Mouse (Mus musculus): ENCODE data around the gene Nek9.
"Not testable (repeated sequence)": the region's sequence is repeated elsewhere in the genome, so short reads cannot be mapped to it uniquely, and the experiment has no call there.

Gene Nek9

GRCm38 (mm10) chr12:85288486-85289156, 50.5 kb downstream of the Nek9 start, which contains the start of gene Zc2hc1c:
Gene Zc2hc1c (plus strand): TSS chr12:85288591.
- DNase-seq: no peak

- DNase-seq: no peak
Measured at GRCm38 (mm10) chr12:85287809-85288485, 51.2 kb downstream of the Nek9 start, which contains the start of gene Acyp1. Gene Acyp1 (minus strand): TSS chr12:85288438.

- DNase-seq: no peak
Measured at GRCm38 (mm10) chr12:85286941-85287340, 52.2 kb downstream of the Nek9 start.

- no peak for DNase-seq
Measured at GRCm38 (mm10) chr12:85284996-85285395, 54.2 kb downstream of the Nek9 start.

- no peak for DNase-seq
Measured at GRCm38 (mm10) chr12:85284331-85284730, 54.8 kb downstream of the Nek9 start.

- DNase-seq: not testable (repeated sequence)
Measured at GRCm38 (mm10) chr12:85281756-85282155, 57.4 kb downstream of the Nek9 start.

GRCm38 (mm10) chr12:85280845-85281651, 58.1 kb downstream of the Nek9 start:
- no peak for DNase-seq

- DNase-seq: peak; percentile 98
Measured at GRCm38 (mm10) chr12:85280105-85280844, 58.9 kb downstream of the Nek9 start.

- DNase-seq: peak; percentile 42
Measured at GRCm38 (mm10) chr12:85279396-85280080, 59.6 kb downstream of the Nek9 start.

GRCm38 (mm10) chr12:85278919-85279318, 60.2 kb downstream of the Nek9 start:
- no peak for DNase-seq

- DNase-seq: no peak
Measured at GRCm38 (mm10) chr12:85276273-85276672, 62.9 kb downstream of the Nek9 start.

- no peak for DNase-seq
Measured at GRCm38 (mm10) chr12:85273508-85273907, 65.7 kb downstream of the Nek9 start.

- no peak for DNase-seq
Measured at GRCm38 (mm10) chr12:85271843-85272206, 67.3 kb downstream of the Nek9 start.

GRCm38 (mm10) chr12:85271132-85271842, 67.9 kb downstream of the Nek9 start:
- DNase-seq: no peak

- peak; percentile 91 for DNase-seq
Measured at GRCm38 (mm10) chr12:85270319-85270718, 68.8 kb downstream of the Nek9 start, which contains the start of gene Mlh3. Gene Mlh3 (minus strand): TSS chr12:85270599.

GRCm38 (mm10) chr12:85269821-85270220, 69.3 kb downstream of the Nek9 start:
- no peak for DNase-seq

- DNase-seq: no peak
Measured at GRCm38 (mm10) chr12:85266248-85266647, 72.9 kb downstream of the Nek9 start.

- no peak for DNase-seq
Measured at GRCm38 (mm10) chr12:85264940-85265339, 74.2 kb downstream of the Nek9 start.

- no peak for DNase-seq
Measured at GRCm38 (mm10) chr12:85264531-85264930, 74.6 kb downstream of the Nek9 start.

GRCm38 (mm10) chr12:85263190-85263589, 76.0 kb downstream of the Nek9 start:
- DNase-seq: no peak

GRCm38 (mm10) chr12:85262489-85262888, 76.7 kb downstream of the Nek9 start:
- no peak for DNase-seq

All from cerebellum, adult 11 months (tissue).